Mouse (Mus musculus): ENCODE measurements around the gene Stard3.

The Stard3 gene

GRCm38 (mm10) chr11:98358161-98359083 is at the start of gene Stard3:
Stard3 (plus strand) TSS chr11:98358368.
- peak; percentile 82 to 87 for DNase-seq (ENCODE audit: low read depth in 2 of 2, low spot score in 2 of 2)

GRCm38 (mm10) chr11:98313790-98314323 is 44.3 kb upstream of the Stard3 start:
- DNase-seq (ENCODE audit: low read depth in 2 of 2, low spot score in 2 of 2), result no peak

GRCm38 (mm10) chr11:98317479-98317878 is 40.7 kb upstream of the Stard3 start:
- no peak for DNase-seq (ENCODE audit: low read depth in 2 of 2, low spot score in 2 of 2)

- no peak for DNase-seq (ENCODE audit: low read depth in 2 of 2, low spot score in 2 of 2)
Measured at GRCm38 (mm10) chr11:98318421-98319116, 39.6 kb upstream of the Stard3 start.

GRCm38 (mm10) chr11:98319120-98319519 is 39.0 kb upstream of the Stard3 start:
- DNase-seq (ENCODE audit: low read depth in 2 of 2, low spot score in 2 of 2), result no peak

- no peak for DNase-seq (ENCODE audit: low read depth in 2 of 2, low spot score in 2 of 2)
Measured at GRCm38 (mm10) chr11:98319544-98319943, 38.6 kb upstream of the Stard3 start.

GRCm38 (mm10) chr11:98319944-98320343 is 38.2 kb upstream of the Stard3 start:
- no peak for DNase-seq (ENCODE audit: low read depth in 2 of 2, low spot score in 2 of 2)

- DNase-seq (ENCODE audit: low read depth in 2 of 2, low spot score in 2 of 2), result no peak
Measured at GRCm38 (mm10) chr11:98320381-98320780, 37.8 kb upstream of the Stard3 start.

GRCm38 (mm10) chr11:98320806-98321676 is 37.1 kb upstream of the Stard3 start:
- no peak for DNase-seq (ENCODE audit: low read depth in 2 of 2, low spot score in 2 of 2)

GRCm38 (mm10) chr11:98321677-98322003 is 36.5 kb upstream of the Stard3 start:
- DNase-seq (ENCODE audit: low read depth in 2 of 2, low spot score in 2 of 2), result no peak

GRCm38 (mm10) chr11:98322159-98322558 is 36.0 kb upstream of the Stard3 start:
- DNase-seq (ENCODE audit: low read depth in 2 of 2, low spot score in 2 of 2), result no peak

GRCm38 (mm10) chr11:98323136-98323866 is 34.9 kb upstream of the Stard3 start:
- no peak for DNase-seq (ENCODE audit: low read depth in 2 of 2, low spot score in 2 of 2)

GRCm38 (mm10) chr11:98323933-98324332 is 34.2 kb upstream of the Stard3 start:
- DNase-seq (ENCODE audit: low read depth in 2 of 2, low spot score in 2 of 2), result no peak

GRCm38 (mm10) chr11:98325191-98325820 is 32.9 kb upstream of the Stard3 start:
- DNase-seq (ENCODE audit: low read depth in 2 of 2, low spot score in 2 of 2), result no peak

GRCm38 (mm10) chr11:98325821-98326218 is 32.3 kb upstream of the Stard3 start:
- DNase-seq (ENCODE audit: low read depth in 2 of 2, low spot score in 2 of 2), result no peak

GRCm38 (mm10) chr11:98326741-98327135 is 31.4 kb upstream of the Stard3 start:
- DNase-seq (ENCODE audit: low read depth in 2 of 2, low spot score in 2 of 2), result no peak

- no peak for DNase-seq (ENCODE audit: low read depth in 2 of 2, low spot score in 2 of 2)
Measured at GRCm38 (mm10) chr11:98327136-98328030, 30.8 kb upstream of the Stard3 start.

- DNase-seq (ENCODE audit: low read depth in 2 of 2, low spot score in 2 of 2), result no peak
Measured at GRCm38 (mm10) chr11:98328031-98328370, 30.2 kb upstream of the Stard3 start.

All from CD8-positive naive resting alpha-beta T cell, adult 2 months (primary cell).